Mouse (Mus musculus) erythroblast, embryonic 14.5 days (primary cell): ENCODE data around the gene Zswim9.
A peak's percentile ranks its signal among the peaks of the same experiment; 100 is the strongest.

Source experiments
- GATA1 ChIP-seq: IDR thresholded peaks from 2 replicates; pipeline ENCODE4 v1.6.1; 2012; ENCODE audit warnings: low read length, inconsistent platforms, mixed read lengths
- TAL1 ChIP-seq: IDR thresholded peaks from 3 replicates; pipeline ENCODE4 v1.6.1; 2012; ENCODE audit warnings: low read length, inconsistent platforms, mixed read lengths

GRCm38 (mm10) chr7:13310493-13311199, 32.1 kb upstream of the Zswim9 start:
- TF ChIP-seq GATA1 (no peak), TAL1 (peak; percentile 37; the same call in 1 of the 3 replicates)
